Mouse (Mus musculus): Measurements from ENCODE around the gene Cmss1. TPM values are rescaled to one million over a fixed set of nuclear protein-coding genes. Genes with fewer than 3 reads are reported as not detected.

Gene Cmss1
- polyA plus RNA-seq, 1 experiment from 2014 or later = 39.5 TPM

DNA sequence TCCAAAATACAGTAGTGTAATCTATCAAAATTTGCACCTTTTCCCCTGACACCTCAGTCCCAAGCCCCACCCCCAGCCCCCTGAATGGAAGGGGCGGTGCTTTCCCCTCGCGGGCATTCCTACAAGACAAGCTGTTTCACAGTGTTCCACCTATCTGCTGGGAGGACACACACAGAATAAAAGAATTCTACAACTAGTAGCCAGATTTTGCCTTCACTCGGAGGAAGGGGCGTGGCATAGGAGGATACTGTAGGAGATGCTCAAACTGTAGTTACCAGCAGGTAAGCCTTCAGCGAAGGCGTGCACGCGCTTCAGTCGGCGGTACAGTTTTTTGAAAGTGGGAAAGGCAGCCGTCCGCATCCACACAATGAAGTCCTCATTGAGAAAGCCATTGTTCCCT lies 336.9 kb downstream of the Cmss1 start:
- no peak overlapping the region for H3K4me3 ChIP-seq (replicated peaks; ENCODE audit: low read length)
- no peak overlapping the region for H3K4me2 ChIP-seq (ENCODE audit: low read depth, low read length)
- ATAC-seq (ENCODE audit: insufficient read depth, low FRiP score) = no peak
- H3K4me1 ChIP-seq (ENCODE audit: control insufficient read depth, insufficient read depth, low read length) = peaks cover 6% of the 10 kb centered on the region
- no peak overlapping the region for H3K27ac ChIP-seq (ENCODE audit: low read length)
- no peaks in the 10 kb centered on the region for H3K36me3 ChIP-seq (ENCODE audit: control insufficient read depth, insufficient read depth, low read length)
- no peaks in the 10 kb centered on the region for H3K27me3 ChIP-seq (ENCODE audit: control insufficient read depth, insufficient read depth, low read length)
- H3K9me3 ChIP-seq (replicated peaks; ENCODE audit: control insufficient read depth, low read length) = no peaks in the 10 kb centered on the region
- H3K9ac ChIP-seq (ENCODE audit: low read length) = no peak overlapping the region
- 93% methylated on average over 13 of the region's 13 CpGs for WGBS

DNA sequence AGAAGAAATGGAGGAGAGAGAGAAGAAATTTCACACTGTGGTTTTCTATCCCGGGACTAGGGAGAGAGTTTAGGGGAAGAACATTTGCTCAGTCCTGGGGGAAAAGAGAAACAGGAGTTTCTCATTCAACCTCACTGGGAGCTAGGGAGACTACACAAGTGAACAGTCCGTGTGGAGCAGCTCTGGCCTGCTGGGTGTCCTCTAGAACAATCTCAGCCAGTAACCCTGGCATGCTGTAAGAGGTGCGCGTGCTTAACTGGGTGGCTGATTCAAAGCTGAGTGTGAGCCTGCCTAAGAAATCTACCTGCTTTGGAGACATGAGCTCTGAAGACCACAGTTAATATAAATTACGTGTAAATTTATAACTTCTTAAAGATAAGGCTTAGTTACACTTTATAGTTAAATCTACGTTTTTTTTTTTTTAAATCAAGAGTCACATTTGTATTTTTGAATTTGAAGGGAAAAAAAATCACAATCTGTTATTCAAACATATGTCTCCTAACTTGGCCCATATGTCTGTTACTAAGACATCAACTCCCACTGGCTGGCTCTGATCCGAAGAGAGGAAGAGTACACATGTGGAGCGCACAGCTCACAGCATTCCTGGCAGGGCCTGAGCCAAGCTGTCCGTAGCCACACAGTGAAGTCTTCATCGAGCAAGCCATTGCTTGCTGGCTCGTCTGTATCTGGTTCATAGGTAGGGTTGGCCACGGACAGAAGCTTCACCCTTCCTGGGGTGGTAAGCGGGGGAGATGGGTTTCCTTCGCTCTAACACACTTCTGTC lies 338.4 kb downstream of the Cmss1 start:
- ATAC-seq (ENCODE audit: insufficient read depth, low FRiP score) = 0 out of 2 replicates have a peak, but pooled peaks have one; percentile 9
- WGBS = 83% methylated on average over 14 of the region's 14 CpGs
- Histone ChIP-seq H3K27me3 (ENCODE audit: control insufficient read depth, insufficient read depth, low read length) (no peaks in the 10 kb centered on the region), H3K4me1 (ENCODE audit: control insufficient read depth, insufficient read depth, low read length) (peaks cover 6% of the 10 kb centered on the region), H3K4me2 (ENCODE audit: low read depth, low read length) (no peak overlapping the region), H3K4me3 (replicated peaks; ENCODE audit: low read length) (no peak overlapping the region), H3K27ac (ENCODE audit: low read length) (no peak overlapping the region), H3K36me3 (ENCODE audit: control insufficient read depth, insufficient read depth, low read length) (no peaks in the 10 kb centered on the region), H3K9ac (ENCODE audit: low read length) (no peak overlapping the region), H3K9me3 (replicated peaks; ENCODE audit: control insufficient read depth, low read length) (0 out of 2 replicates have a peak, but pooled peaks cover 4% of the 10 kb centered on the region)

DNA sequence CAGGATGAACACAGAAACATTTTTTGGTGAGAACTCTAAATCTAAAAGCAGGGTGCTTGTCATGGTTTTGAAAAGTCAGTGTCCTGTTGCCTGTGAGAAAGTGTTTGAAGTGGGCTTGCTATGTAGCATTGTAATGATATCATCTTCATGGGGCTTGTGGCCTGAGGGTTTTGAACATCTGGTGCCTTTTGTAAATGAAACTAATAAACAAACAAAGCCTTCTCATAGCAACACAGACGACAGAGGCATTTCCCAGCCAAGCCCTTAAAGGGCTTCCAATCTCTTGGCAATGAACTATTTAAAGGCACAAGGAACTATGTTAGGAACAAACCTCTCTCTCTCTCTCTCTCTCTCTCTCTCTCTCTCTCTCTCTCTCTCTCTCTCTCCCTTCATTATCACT lies 339.6 kb downstream of the Cmss1 start:
- Histone ChIP-seq H3K9ac (ENCODE audit: low read length) (no peak overlapping the region), H3K27ac (ENCODE audit: low read length) (peak overlapping the region; percentile 38; the same call in 1 of the 2 replicates), H3K4me2 (ENCODE audit: low read depth, low read length) (no peak overlapping the region), H3K36me3 (ENCODE audit: control insufficient read depth, insufficient read depth, low read length) (no peaks in the 10 kb centered on the region), H3K4me3 (replicated peaks; ENCODE audit: low read length) (no peak overlapping the region), H3K27me3 (ENCODE audit: control insufficient read depth, insufficient read depth, low read length) (no peaks in the 10 kb centered on the region), H3K9me3 (replicated peaks; ENCODE audit: control insufficient read depth, low read length) (0 out of 2 replicates have a peak, but pooled peaks cover 4% of the 10 kb centered on the region), H3K4me1 (ENCODE audit: control insufficient read depth, insufficient read depth, low read length) (peaks cover 6% of the 10 kb centered on the region)
- 0% methylated on average over 1 of the region's 1 CpGs for WGBS
- ATAC-seq (ENCODE audit: insufficient read depth, low FRiP score) = no peak; the same call in 1 of the 2 replicates

GRCm38 (mm10) chr16:57260152-57260551 lies 346.5 kb downstream of the Cmss1 start:
- no peak for ATAC-seq (ENCODE audit: insufficient read depth, low FRiP score)

GRCm38 (mm10) chr16:57259356-57260083 lies 347.1 kb downstream of the Cmss1 start:
- Histone ChIP-seq H3K36me3 (ENCODE audit: control insufficient read depth, insufficient read depth, low read length) (no peaks in the 10 kb centered on the region), H3K4me1 (ENCODE audit: control insufficient read depth, insufficient read depth, low read length) (no peaks in the 10 kb centered on the region), H3K27ac (ENCODE audit: low read length) (no peak overlapping the region), H3K27me3 (ENCODE audit: control insufficient read depth, insufficient read depth, low read length) (no peaks in the 10 kb centered on the region), H3K4me2 (ENCODE audit: low read depth, low read length) (no peak overlapping the region), H3K9ac (ENCODE audit: low read length) (no peak overlapping the region), H3K9me3 (replicated peaks; ENCODE audit: control insufficient read depth, low read length) (0 out of 2 replicates have a peak, but pooled peaks cover 3% of the 10 kb centered on the region), H3K4me3 (replicated peaks; ENCODE audit: low read length) (no peak overlapping the region)
- no peak for ATAC-seq (ENCODE audit: insufficient read depth, low FRiP score)
- 79% methylated on average over 13 of the region's 13 CpGs for WGBS

More at GRCm38 (mm10) chr16:57260152-57260551, 346.5 kb downstream of the Cmss1 start:
- WGBS = 80% methylated on average over 10 of the region's 10 CpGs
- Histone ChIP-seq H3K9ac (ENCODE audit: low read length) (no peak overlapping the region), H3K36me3 (ENCODE audit: control insufficient read depth, insufficient read depth, low read length) (no peaks in the 10 kb centered on the region), H3K4me1 (ENCODE audit: control insufficient read depth, insufficient read depth, low read length) (no peaks in the 10 kb centered on the region), H3K9me3 (replicated peaks; ENCODE audit: control insufficient read depth, low read length) (0 out of 2 replicates have a peak, but pooled peaks cover 4% of the 10 kb centered on the region), H3K4me3 (replicated peaks; ENCODE audit: low read length) (no peak overlapping the region), H3K27ac (ENCODE audit: low read length) (no peak overlapping the region), H3K4me2 (ENCODE audit: low read depth, low read length) (no peak overlapping the region), H3K27me3 (ENCODE audit: control insufficient read depth, insufficient read depth, low read length) (no peaks in the 10 kb centered on the region)

Other genes starting within 250 kb of the Cmss1 start
- 15.6 and 15.8 TPM in 2 replicates for gene Col8a1, start 147.9 kb upstream of the Cmss1 start, polyA plus RNA-seq (2015; fragmentation: Nextera tagmentation; extraction: Ambion mirVana)

Measured in stomach, embryonic 16.5 days (tissue).